Mouse (Mus musculus) lung, postnatal 0 days (tissue): ENCODE results near the gene Fam214a.

Experiments used
- CTCF ChIP-seq: IDR thresholded peaks from 2 replicates; pipeline ENCODE4 v1.5.1; 2016; ENCODE audit warnings: antibody characterized with exemption, mild to moderate bottlenecking
- EP300 ChIP-seq: IDR thresholded peaks from 2 replicates; pipeline ENCODE4 v1.6.1; 2016; ENCODE audit warnings: antibody characterized with exemption, mild to moderate bottlenecking, control low read depth

- no peak for TF ChIP-seq CTCF
- no peak for TF ChIP-seq EP300
Observed at GRCm38 (mm10) chr9:74952756-74953247, at the start of gene Fam214a.
